Mouse (Mus musculus) adipocyte (in vitro differentiated cells): ENCODE measurements around the gene Olfr835.

Experiments
- DNase-seq: peaks from one replicate; pipeline ENCODE4 v3.0.0-alpha.2; 2016; ENCODE audit warnings: low spot score

Gene Olfr835

GRCm38 (mm10) chr9:19032435-19032834 is at the start of gene Olfr835:
TSS of gene Olfr835 (plus strand) at chr9:19032735.
- DNase-seq = no peak

DNA sequence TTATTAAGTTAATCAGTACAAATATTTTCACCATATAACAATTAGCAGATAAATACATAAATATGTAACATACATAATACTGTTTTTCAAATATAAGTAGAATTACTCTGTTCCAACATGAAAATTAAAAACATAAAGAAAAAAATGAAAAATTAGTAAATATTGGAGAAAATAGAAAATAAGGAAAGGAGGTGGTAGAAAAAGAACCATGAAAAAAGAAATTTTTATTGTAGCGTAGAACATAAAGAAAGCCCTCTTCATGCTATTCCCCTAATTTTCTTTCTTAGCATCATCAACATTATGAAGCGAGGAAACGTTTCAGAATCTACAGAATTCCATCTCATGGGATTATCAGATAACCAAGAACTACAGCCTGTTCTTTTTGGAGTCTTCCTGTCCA is 44.8 kb upstream of the Olfr835 start, which contains the start of gene Olfr834:
Gene Olfr834 (plus strand): TSS at position 301 of the 400 bp plus-strand sequence.
- no peak for DNase-seq

GRCm38 (mm10) chr9:19084986-19085385 is 52.5 kb downstream of the Olfr835 start:
- DNase-seq = no peak
